Mouse (Mus musculus) bone marrow macrophage, adult 2 months (primary cell): ENCODE results near the gene Glb1. TPM values are rescaled to one million over a fixed set of nuclear protein-coding genes. Genes with fewer than 3 reads are reported as not detected.
A peak's percentile ranks its signal among the peaks of the same experiment; 100 is the strongest.
"Not testable (repeated sequence)": the region's sequence is repeated elsewhere in the genome, so short reads cannot be mapped to it uniquely, and the experiment has no call there.

Source experiments
- H3K27ac ChIP-seq: 2 replicates; pipeline ENCODE4 v1.5.1; 2012; ENCODE audit warnings: low read depth, low read length; ENCODE audit not compliant: insufficient read depth
- H3K4me1 ChIP-seq: 2 replicates; pipeline ENCODE4 v1.6.1; 2012; ENCODE audit warnings: low read length; ENCODE audit not compliant: control insufficient read depth, insufficient read depth
- H3K4me3 ChIP-seq: 2 replicates; pipeline ENCODE4 v1.5.1; 2012; ENCODE audit warnings: mild to moderate bottlenecking, low read length, moderate library complexity; ENCODE audit not compliant: insufficient read depth
- CTCF ChIP-seq: IDR thresholded peaks from 2 replicates; pipeline ENCODE4 v1.5.1; 2012; ENCODE audit warnings: low read depth, mild to moderate bottlenecking, low read length, moderate library complexity
- POLR2A ChIP-seq: IDR thresholded peaks from 2 replicates; pipeline ENCODE4 v1.6.1; 2012; ENCODE audit warnings: mild to moderate bottlenecking, low read depth, low read length, borderline replicate concordance
- polyA plus RNA-seq: library from polyadenylated mRNA; stranded (reverse); fragments of >200 nt; gene quantifications from 2 replicates; pipeline ENCODE4 v1.2.4, GENCODE M21; 2012; ENCODE audit not compliant: missing spikeins, insufficient read depth, insufficient read length

The Glb1 gene
- polyA plus RNA-seq, 1 experiment: 74.4 TPM

GRCm38 (mm10) chr9:114382936-114383710, 17.8 kb upstream of the Glb1 start:
- H3K4me1 ChIP-seq: peaks cover 10% of the 10 kb centered on the region
- no peak overlapping the region for H3K27ac ChIP-seq
- TF ChIP-seq POLR2A (no peak), CTCF (no peak)
- no peak overlapping the region for H3K4me3 ChIP-seq

- no peak for TF ChIP-seq POLR2A
- no peak overlapping the region for H3K4me3 ChIP-seq
- no peak overlapping the region for H3K27ac ChIP-seq
- H3K4me1 ChIP-seq: peaks cover 10% of the 10 kb centered on the region
These were observed 16.2 kb upstream of the Glb1 start for GRCm38 (mm10) chr9:114384691-114385090.

GRCm38 (mm10) chr9:114385160-114385559, 15.7 kb upstream of the Glb1 start:
- peaks cover 10% of the 10 kb centered on the region for H3K4me1 ChIP-seq

GRCm38 (mm10) chr9:114387086-114387485, 13.8 kb upstream of the Glb1 start:
- Histone ChIP-seq H3K4me1 (peaks cover 10% of the 10 kb centered on the region), H3K27ac (no peak overlapping the region), H3K4me3 (no peak overlapping the region)
- TF ChIP-seq CTCF: no peak
- no peak for TF ChIP-seq POLR2A

More at GRCm38 (mm10) chr9:114385160-114385559, 15.7 kb upstream of the Glb1 start:
- Histone ChIP-seq H3K4me3 (no peak overlapping the region), H3K27ac (no peak overlapping the region)
- TF ChIP-seq CTCF (no peak), POLR2A (no peak)

- Histone ChIP-seq H3K4me1 (peaks cover 10% of the 10 kb centered on the region), H3K27ac (no peak overlapping the region), H3K4me3 (no peak overlapping the region)
- TF ChIP-seq CTCF (no peak), POLR2A (no peak)
These were observed 12.6 kb upstream of the Glb1 start for GRCm38 (mm10) chr9:114388288-114388687.

GRCm38 (mm10) chr9:114388701-114389370, 12.0 kb upstream of the Glb1 start:
- TF ChIP-seq CTCF (no peak), POLR2A (no peak)
- peak overlapping the region; percentile 95; the same call in 1 of the 2 replicates for H3K4me3 ChIP-seq
- H3K4me1 ChIP-seq: peaks cover 13% of the 10 kb centered on the region

DNA sequence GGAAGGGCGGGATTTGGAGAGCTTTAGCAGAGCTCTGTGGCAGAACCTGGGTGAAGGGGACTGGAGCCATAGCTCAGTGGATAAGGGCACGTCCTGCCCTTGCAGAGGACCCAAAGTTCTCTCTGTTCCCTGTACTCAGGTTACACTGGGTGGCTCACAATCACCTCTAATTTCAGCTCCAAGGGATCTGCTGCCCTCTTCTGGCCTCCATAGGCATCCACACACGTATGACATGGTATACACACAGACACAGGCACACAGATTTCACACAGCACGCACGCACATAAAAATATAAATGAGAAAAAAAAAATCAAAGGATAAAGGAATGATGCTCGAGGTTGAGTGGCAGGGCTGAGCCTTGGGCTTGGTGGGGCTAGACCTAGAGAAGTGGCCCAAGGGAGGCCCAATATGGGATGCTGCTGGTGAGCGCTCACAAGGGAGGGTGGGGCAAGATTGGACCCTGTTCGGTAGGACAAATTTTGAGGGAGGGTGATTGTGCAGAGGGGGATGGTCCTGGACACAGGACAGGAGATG, 11.4 kb upstream of the Glb1 start:
- H3K27ac ChIP-seq: no peak overlapping the region
- peaks cover 19% of the 10 kb centered on the region for H3K4me1 ChIP-seq
- TF ChIP-seq POLR2A (no peak), CTCF (peak; percentile 53)
- peak overlapping the region; percentile 95 for H3K4me3 ChIP-seq

More at GRCm38 (mm10) chr9:114388701-114389370, 12.0 kb upstream of the Glb1 start:
- no peak overlapping the region for H3K27ac ChIP-seq

DNA sequence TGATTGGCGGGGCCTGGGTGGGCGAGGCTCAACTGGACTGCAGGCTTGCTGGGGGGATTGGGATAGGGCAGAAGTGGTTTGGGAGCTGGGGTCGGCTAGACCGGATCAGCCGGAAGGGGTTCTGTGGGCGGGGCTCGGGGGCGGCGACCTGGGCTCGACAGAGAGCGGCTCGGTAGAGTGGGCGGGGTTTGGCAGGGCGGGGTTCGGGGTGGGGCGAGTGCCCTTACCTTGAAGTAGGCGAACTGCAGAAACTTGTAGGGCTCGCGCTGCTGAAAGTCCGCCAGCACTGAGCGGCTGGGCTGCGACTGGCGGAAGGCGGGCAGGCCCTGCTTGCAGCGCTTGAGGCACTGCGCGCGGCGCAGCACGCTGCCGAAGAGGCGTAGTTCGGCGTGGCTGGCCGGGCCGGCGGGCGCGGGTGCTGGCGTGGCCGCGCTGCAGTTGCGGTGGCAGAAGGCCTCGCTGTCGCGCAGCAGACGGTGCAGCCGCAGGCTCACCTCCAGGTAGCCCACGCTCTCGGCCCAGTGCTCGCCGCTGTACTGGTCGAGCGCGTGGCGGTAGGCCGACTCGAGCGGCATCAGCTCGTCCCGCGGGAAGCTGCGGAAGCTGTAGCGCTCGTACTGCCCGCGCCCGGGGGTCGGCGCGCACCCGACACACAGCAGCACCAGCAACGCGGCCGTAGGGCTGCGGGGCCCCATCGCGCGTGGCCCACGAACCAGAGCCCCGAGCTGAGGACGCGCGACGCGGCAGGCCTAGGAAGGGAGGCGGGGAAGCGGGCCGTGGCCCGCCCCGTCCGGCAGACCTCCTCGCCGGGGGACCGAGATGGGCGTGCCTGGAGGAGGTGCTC, 10.7 kb upstream of the Glb1 start, which contains the start of gene Crtap:
Gene Crtap, minus strand, starts transcription at position 771 of the 844 bp plus-strand sequence.
- peak within 1 kb of the TSS; percentile 42 for H3K27ac ChIP-seq
- peaks cover 26% of the 10 kb centered on the region for H3K4me1 ChIP-seq
- TF ChIP-seq POLR2A (no peak), CTCF (no peak)
- peak within 1 kb of the TSS; percentile 95 for H3K4me3 ChIP-seq

GRCm38 (mm10) chr9:114390749-114391075, 10.2 kb upstream of the Glb1 start:
- TF ChIP-seq CTCF (no peak), POLR2A (no peak)
- Histone ChIP-seq H3K4me1 (peaks cover 24% of the 10 kb centered on the region), H3K27ac (no peak overlapping the region; the same call in 1 of the 2 replicates), H3K4me3 (peak overlapping the region; percentile 95)

- Histone ChIP-seq H3K27ac (peak overlapping the region; percentile 86), H3K4me1 (peaks cover 20% of the 10 kb centered on the region)
- H3K4me3 ChIP-seq: not testable (repeated sequence)
These were observed 6.7 kb upstream of the Glb1 start for GRCm38 (mm10) chr9:114394136-114394535.
